Mouse (Mus musculus): Measurements from ENCODE around the gene Dmxl2. TPM values are rescaled to one million over a fixed set of nuclear protein-coding genes. Genes with fewer than 3 reads are reported as not detected.

The Dmxl2 gene
- total RNA-seq, 2 experiments from 2014 or later, result 225 to 231 TPM

DNA sequence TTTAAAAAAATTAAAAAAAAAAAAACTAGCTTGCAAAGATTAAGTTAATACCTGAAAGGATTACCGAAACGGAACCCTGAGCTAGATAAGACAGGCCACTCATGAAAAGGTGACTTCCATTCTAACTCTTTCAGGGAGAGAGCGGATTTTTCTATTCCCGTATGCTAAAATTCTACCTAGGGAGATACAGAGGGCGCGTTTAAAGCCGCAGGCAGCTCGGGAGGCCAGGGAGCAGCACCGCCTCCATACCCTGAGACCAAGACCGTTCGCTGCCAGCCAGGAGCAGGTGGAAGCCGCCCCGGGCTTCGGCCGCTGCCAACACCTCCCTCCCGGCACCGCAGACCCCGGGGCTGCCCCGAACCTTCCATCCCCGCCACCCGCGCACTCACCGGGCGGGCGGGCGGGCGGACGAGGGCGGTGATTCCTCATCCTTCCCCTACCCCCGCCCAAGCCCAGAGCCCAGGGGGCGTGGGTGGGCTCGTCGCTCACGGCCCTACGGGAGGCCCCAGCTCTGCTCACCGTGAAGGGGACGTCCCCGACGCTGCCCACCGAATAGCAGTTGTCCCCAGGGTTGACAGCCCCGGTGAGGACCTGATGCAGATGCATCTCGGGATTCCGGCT is 484 bp downstream of the Dmxl2 start:
- DNase-seq (ENCODE audit: low spot score in 2 of 2), result peak; percentile 31 to 63

DNA sequence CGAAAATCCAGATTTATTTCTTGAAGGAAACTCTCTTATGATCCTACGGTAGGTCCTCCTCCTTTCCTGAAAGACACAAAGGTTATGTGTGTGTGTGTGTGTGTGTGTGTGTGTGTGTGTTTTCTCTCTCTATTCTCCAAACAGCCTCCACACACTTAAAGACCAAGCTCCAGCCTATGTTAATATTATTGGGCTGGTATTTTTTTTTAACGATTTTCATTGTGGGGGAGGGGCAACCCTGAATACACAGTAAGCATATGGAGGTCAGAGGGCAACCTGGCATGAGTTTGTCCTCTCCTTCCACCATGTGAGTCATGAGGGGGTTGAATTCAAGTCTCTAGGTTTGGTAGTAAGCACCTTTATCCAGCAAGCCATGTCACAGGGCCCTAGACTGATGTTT is 1.6 kb downstream of the Dmxl2 start:
- DNase-seq (ENCODE audit: low spot score in 2 of 2), result no peak

GRCm38 (mm10) chr9:54499291-54499690 is 2.1 kb downstream of the Dmxl2 start:
- DNase-seq (ENCODE audit: low spot score in 2 of 2), result peak; percentile 6 to 41

GRCm38 (mm10) chr9:54490431-54490830 is 11.0 kb downstream of the Dmxl2 start:
- DNase-seq (ENCODE audit: low spot score in 2 of 2), result no peak

DNA sequence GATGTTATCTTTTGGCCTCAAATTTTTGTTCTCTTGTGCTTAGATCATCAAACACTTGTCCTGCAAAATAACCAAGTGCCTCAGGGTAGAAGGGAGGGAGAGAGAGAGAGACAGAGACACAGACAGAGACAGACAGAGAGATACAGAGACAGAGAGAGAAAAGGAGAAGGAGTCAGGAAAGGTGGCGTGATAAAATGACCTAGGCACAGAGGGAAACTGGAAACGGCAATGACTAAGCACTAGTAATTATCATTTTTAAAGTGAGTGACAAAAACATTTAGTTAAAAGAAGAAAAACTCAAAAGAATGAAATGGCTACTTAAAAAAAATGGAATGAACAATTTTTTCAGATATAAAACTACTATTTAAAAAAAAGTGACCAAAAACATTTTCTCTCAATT is 11.8 kb downstream of the Dmxl2 start:
- no peak for DNase-seq (ENCODE audit: low spot score in 2 of 2)

DNA sequence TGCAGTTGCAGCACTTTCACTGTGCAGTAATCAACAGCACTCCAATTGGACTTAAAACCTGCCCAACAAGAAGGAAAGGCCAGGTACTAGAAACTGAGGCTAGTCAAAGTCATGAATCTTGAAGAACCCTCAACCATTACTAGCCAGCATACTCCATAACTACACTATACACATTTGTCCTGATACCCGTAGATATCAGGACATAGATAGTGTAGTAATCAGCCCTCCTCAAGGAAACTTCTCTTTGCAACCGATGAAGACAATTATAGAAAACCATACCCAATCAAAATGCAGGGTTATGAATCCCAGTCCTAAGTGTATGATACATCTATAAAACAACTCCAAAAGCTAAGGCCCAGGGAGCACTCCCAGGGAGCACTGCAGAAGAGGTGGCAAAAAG is 16.5 kb downstream of the Dmxl2 start:
- no peak for DNase-seq (ENCODE audit: low spot score in 2 of 2)

DNA sequence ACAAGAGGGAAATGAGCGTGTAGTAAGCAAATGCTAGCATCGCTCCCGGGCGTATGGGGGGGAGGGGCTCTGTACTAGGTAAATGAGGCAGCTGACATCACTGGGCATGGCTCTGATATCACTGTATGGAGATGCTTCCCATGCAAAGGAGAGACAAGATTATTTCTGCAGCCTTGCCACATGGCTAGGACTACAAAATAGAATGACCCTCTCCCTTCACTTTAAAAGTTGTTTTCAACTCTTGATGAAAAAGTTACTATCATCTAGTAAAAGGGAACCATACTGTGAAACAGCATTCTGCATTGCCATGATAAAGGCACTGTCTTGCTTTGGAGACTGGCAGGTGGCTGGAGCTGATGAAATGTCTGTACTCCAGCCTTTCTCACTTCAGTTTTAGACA is 18.2 kb downstream of the Dmxl2 start:
- DNase-seq (ENCODE audit: low spot score in 2 of 2), result no peak

DNA sequence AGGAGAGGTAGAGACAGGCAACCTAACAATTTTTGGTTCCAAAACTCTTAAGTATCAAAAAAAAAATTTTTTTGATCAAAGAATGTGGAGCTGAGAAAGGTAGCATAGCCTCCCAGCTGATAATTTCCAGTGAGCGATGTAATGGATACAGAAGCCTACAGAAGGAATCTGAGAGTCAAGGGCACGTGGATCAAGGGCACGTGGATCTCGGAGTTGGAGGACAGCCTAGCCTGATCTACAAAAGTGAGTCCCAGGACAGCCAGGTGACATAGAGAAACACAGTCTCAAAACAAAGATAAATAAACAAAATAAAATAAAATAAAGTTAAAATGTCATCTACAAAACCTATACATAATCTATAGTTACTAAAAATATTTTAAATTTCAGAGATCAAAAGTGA is 18.7 kb downstream of the Dmxl2 start:
- no peak for DNase-seq (ENCODE audit: low spot score in 2 of 2)

DNA sequence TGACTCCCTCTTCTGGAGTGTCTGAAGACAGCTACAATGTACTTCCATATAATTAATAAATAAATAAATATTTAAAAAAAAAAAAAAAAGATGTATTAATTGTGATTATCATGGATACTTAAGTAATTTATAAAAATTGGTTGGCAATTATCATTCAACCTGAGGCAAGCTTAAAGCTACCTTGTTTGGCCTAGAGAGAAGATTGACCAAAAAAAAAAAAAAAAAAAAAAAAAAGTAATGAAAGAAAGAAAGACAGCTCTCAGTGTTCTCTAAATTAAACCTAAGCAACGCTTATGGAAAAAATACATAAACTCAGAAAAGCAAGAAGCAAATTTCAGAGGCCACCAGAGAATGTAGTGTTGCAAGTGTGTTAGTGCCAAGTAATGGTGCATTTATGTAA is 22.4 kb downstream of the Dmxl2 start:
- no peak for DNase-seq (ENCODE audit: low spot score in 2 of 2)

DNA sequence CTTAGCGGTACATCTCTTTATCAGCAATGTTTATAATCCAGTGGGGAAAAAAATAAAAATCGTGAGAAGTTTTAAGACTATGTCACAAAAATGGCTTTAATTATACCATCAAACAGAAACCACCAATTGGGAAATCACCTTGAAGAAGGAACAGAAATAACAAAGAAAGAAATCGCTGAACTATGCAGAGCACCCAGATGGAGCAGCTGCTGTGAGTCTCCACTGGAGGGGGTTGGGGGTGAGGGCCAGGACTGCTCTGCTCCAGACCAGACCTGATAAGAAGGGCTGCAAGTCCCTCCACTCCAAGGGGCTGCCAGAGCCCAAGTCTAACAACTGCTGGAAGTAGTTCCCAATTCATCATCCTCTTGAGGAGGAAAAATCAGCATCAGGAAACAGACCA is 23.3 kb downstream of the Dmxl2 start:
- no peak for DNase-seq (ENCODE audit: low spot score in 2 of 2)

DNA sequence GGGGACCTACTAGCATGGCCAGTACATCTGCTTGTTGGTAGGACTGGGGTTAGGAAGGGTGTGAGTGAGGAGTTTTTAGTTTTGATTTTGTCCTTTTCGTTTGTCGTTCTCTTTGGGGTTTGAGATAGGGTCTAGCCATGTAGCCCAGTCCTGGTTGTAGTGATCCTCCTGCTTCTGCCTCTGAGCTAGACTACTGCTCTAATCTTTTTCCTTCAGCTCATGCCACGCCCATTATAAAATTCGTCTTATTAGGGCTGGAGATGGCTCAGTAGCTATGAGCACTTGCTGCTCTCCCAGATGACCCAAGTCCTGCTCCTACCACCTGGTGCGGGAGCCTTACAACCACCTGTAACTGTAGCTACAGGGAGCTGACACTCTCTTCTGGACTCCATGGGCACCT is 26.9 kb downstream of the Dmxl2 start:
- DNase-seq (ENCODE audit: low spot score in 2 of 2), result no peak

DNA sequence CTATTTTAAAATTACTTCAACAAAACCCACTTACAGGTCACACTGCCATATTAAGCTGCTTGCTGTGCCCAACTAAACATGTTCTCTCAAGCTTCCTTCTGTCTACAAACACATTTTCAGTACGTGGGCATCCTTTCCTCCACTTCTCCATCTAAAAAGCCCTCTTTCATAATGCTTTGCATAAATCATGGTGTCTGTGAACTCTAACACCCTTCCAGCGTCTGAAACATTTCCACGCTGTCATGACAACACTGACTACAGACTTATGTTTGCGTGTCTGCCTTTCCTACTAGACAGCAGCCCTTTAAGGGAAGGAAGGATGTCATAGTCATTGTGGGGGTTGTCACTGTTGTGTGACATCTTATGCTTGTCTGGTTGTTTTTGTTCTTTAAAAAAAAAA is 27.4 kb downstream of the Dmxl2 start:
- no peak for DNase-seq (ENCODE audit: low spot score in 2 of 2)

- peak in 1 of 2 experiments; percentile 32 for DNase-seq (ENCODE audit: low spot score in 2 of 2)
Measured at GRCm38 (mm10) chr9:54472784-54473183, 28.6 kb downstream of the Dmxl2 start.

DNA sequence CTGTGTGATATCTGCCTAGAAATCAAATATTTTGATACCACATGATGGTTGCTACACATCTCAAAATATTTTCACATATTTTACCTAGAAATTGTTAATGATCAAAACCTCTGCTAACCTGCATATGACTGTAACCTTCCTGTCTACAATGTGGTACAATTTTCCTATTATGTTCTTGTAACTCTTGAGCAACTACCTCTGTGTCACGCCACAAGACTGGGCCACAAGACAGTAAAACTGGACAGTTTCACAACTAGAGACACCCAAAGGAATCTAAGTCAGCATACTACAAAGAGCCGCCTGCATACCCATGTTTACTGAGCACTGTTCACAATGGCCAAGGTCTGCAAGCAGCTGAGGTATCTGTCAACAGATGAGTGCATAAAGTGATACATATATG is 32.1 kb downstream of the Dmxl2 start:
- no peak for DNase-seq (ENCODE audit: low spot score in 2 of 2)

GRCm38 (mm10) chr9:54467433-54467933 is 33.9 kb downstream of the Dmxl2 start:
- DNase-seq (ENCODE audit: low spot score in 2 of 2), result no peak

DNA sequence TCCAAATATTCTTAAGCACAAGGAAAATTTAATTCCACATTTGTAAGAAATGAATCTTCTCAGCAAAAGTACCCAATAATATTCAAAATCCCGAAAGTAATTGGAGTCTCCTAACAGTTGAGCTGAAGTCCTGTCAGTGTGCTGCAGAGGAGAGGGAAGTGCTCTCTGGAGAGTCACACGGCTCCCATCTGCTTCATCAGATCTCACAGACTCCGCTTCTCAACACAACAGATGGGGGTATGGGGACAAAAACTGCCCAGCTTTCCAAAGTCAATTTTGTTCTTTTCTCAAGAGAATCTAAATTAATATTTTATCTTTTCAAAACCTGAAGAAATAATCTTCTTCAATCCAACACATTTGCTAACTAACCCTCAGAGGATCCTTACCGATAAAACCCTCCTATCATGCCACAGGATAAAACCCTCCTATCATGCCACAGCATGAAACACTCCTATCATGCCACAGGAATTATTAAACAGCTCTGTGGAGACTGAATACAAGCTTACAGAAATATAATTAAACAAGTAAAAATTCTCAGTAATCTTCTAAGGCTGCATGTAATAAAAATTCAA is 37.9 kb downstream of the Dmxl2 start:
- DNase-seq (ENCODE audit: low spot score in 2 of 2), result peak in 1 of 2 experiments; percentile 72

- no peak for DNase-seq (ENCODE audit: low spot score in 2 of 2)
Measured at GRCm38 (mm10) chr9:54439015-54439414, 62.4 kb downstream of the Dmxl2 start.

DNA sequence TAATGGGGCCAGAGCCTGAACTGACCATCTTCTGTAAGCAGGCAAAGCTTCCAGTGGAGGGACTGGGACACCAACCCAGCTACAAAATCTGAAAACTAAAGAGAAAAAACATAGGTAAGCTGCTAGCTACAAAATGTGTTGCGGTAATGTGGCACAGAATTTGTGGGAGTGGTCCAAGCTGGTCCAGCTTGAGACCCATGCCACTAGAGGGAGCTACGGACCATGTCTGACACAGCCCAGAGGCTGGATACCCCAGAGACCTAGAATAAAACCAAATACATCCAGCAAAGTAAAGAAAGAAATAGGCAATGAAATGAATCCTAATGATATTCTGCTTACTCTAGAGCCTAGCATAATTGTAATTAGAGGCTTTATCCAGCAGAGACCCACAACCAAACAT is 63.2 kb downstream of the Dmxl2 start:
- DNase-seq (ENCODE audit: low spot score in 2 of 2), result peak in 1 of 2 experiments; percentile 40

DNA sequence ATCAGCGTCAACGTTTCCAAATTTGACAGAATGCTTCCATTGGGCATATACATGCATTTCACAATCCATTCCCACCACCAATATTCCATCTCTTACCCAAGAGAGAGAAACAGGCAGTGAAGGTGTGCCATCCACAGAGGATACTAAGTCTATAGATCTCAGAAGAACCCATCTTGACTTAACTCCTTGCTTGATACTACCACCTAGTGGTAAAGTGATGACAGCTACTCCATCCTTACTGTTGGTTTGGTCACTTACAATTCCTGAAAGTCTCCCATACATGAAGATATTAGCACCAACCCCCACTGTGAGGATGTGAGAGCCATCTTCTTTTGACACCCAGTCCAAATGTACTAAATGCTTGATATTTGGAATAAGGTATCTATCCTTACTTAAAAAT is 85.2 kb downstream of the Dmxl2 start:
- no peak for DNase-seq (ENCODE audit: low spot score in 2 of 2)

GRCm38 (mm10) chr9:54356756-54357155 is 144.7 kb downstream of the Dmxl2 start:
- DNase-seq (ENCODE audit: low spot score in 2 of 2), result no peak

- no peak for DNase-seq (ENCODE audit: low spot score in 2 of 2)
Measured at GRCm38 (mm10) chr9:54342026-54342425, 159.4 kb downstream of the Dmxl2 start.

DNA sequence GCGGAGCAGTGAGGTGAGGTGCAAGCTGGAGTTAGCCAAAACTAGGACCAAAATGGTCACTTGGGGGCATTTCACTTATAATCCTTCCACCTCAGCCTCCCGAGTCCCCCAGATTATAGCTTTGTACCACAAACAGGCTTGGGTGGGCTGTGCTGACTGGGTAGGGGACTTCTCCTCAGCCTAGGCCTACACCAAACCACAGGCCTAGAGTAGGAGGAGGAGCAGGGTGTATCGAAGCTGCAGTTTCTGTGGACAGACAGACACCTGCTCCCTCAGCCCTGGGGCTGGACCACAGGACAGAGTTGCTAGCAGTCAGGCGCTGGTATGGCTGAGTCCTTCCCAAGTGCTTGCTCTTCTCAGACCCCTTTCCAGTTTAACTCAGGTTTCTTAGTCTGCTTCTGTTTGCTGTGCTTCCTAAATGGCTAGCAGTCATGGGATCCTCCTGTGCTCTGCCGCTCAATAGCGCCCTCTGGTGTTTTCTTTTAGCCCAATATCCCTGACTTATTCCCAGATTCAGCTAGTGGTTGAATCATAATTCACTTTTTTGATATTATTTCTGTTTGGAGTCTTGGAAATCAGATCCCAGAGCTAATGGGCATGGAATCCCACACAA is 164.8 kb downstream of the Dmxl2 start:
- peak; percentile 66 to 82 for DNase-seq (ENCODE audit: low spot score in 2 of 2)

DNA sequence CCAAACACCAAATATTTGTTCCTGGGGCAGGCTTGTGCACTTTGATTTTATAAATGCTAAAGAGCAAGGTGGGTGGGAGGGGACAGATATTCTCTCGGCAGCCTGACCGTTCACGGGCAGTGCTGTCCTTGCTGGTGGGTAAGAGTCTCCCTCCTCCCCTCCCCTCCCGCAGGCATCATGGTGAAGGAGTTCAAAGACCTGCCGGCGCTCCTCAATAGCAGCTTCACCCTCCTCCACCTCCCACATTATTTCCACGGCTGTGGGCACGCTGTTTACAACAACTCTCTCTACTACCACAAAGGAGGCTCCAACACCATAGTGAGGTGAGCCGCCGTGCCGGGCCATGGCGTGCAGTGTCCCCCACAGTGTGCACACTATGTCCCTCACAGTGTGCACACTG is 165.8 kb downstream of the Dmxl2 start:
- no peak for DNase-seq (ENCODE audit: low spot score in 2 of 2)

Measured in layer of hippocampus, postnatal 14 days (tissue).